Mouse (Mus musculus) frontal cortex, postnatal 36 days (tissue): ENCODE results near the gene Akap2.

ENCODE experiments used
- DNase-seq, 2 experiments: peaks; one replicate each; pipeline ENCODE4 v3.0.0; 2022; ENCODE audit warnings: low spot score in 2 of 2

Akap2 gene

DNA sequence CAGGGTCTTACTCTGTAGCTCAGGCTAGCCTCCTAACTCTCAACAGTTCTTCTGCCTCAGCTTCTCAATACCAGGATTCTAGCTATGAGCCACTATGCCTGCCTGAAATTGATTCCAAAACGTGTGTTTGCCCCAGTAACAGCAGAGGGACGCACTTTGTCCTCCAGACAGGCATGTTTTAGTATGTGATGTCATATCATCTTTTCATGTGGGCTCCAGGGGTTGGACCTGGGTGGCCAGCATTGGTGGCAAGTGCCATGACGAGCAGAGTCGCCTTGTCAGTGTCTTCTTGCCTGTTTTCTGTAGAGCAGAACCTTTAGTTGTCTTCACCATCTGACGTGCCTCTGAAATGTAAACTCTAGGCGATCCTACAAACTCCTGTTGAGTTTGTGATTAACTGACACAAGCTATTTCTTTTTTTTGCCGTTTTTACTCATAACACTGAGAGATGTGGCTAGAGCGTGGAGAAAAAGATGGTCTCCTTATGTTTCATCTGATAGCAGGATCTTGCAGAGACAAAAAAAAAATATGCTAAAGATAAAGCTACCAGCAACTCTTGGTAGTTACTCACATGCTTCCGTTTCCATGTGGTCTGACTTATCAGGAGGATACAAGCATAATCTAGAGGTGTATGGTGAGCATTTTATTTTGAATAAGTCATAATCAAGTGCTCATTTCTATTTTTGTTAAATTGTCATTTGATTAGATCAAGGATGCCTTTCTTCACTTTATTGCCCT lies 80.3 kb downstream of the Akap2 start:
- no peak for DNase-seq

- DNase-seq = no peak
These were observed 81.0 kb downstream of the Akap2 start for GRCm38 (mm10) chr4:57798286-57799018.

GRCm38 (mm10) chr4:57799297-57799696 lies 81.8 kb downstream of the Akap2 start:
- DNase-seq = no peak

- DNase-seq = no peak
These were observed 83.8 kb downstream of the Akap2 start for GRCm38 (mm10) chr4:57801239-57801638.

DNA sequence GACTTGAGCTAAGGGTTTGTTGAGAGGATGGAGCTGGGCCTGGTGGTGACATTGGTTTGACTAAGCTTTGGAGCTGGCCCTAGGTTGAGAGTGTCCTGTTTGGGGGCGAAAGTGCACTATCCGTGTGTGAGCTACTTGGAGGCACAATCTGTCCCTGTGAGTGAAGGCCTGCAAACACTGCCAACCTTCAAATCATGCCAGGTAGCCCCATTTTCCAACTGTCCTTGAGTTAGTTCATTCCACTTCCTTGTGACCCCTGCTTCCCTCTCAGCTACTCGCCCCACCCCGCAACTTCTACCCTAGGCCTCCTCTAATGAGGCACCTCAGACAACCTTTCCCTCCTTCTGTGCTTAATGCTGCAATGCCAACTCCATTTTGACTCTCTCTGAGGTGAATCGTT lies 84.5 kb downstream of the Akap2 start:
- DNase-seq = no peak

DNA sequence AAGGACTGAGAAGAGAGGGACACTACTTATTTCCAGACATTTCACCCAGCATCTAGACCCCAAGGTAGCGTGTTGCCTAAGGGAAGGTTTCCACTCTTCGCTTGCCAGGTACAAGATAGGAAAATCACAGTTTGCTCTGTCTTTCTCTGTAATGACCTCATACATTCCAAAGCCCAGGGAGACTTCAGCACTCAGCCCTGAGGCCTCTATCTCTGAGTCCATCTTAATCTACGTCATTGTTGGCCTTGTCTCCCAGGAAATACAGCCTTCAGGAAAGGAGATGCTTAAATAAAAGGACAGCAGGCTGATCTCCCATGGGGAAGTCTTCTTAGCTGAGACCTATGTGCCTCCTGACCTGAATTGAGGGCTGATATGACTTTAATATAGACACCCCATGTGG lies 85.0 kb downstream of the Akap2 start:
- no peak for DNase-seq

GRCm38 (mm10) chr4:57804902-57805301 lies 87.4 kb downstream of the Akap2 start:
- DNase-seq = no peak

DNA sequence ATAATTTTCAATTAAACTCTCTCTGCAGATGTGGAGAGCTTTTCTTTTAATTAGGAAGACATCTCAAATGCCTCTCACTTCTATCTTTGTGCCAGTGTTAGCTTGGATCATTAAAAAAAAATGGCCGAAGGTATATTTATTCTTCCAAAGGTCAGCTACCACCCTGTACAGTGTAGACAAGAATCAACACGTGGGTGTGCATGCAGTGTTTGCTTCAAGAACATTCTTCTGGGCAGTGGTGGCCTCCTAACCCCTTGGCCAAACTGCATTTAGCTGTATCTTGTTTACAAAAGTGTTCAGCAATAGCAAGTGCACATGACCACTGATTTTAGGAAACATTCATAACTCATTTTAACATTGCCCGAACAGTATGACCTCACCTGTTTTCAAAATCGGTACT lies 92.0 kb downstream of the Akap2 start:
- no peak for DNase-seq

GRCm38 (mm10) chr4:57812075-57812474 lies 94.6 kb downstream of the Akap2 start:
- no peak for DNase-seq

DNA sequence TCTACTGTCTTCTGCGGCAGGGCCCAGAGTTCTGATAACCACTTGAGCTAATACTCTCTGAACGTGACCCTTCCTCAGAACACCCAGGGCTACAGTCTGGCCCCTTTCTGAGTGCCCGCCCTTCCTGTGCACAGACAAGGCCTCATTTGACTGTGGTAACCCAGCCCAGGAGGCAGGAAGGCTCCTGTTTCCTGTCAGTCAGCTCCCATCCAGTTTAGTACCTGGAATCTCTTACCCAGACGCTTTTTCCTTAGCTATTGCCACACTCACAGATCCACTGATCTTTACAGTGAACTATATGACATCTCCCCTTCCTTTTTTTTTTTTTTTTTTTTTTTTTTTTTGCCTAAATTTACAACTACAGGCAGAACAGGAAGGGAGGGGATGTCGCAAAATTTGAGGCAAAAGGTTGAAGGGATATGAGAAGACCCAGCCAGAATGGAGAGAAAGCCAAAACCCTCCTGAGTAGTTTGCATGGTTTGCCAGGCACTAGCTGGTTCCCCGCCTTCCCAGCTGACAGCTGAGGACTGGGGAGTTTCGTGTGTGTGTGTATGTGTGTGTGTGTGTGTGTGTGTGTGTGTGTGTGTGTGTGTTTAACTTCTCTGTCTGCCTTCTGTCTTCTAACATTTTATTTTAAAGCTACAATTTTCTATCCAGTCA lies 95.6 kb downstream of the Akap2 start:
- DNase-seq = no peak

DNA sequence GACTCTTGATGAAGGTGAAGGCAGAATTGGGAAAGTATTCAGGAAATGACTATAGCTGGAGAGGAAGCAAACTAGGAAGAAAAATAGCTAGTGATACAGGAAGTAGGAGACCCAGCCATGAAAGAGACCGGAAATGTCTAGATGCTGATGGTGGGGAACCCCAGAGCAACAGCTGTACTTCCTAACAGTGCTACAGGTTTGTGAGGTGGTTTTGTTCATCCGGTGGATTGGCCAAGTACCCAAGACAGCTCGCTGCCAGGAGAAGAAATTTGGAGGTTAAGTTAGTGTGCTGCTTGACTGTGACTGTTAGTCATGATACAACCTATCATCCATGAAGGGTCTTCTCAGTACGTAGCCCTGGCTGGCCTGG lies 96.1 kb downstream of the Akap2 start:
- DNase-seq = no peak

DNA sequence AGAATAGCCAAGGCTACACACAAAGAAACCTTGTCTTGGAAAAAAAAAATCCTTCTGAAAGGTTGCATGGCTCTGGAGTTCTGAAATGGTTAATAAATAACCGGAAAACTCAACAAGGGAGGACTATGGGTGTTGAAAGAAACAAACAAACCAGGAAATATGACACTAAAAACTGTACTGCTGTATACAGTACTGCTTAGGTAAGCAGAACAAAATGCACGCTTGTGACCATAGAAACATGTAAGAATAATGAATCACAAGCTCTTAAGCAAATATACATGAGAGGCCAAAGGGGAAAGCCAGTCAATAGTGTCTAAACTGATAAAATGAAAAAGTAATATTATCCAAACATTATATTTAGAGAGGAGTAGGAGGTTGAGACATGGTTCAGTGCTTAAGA lies 97.9 kb downstream of the Akap2 start:
- DNase-seq = no peak

DNA sequence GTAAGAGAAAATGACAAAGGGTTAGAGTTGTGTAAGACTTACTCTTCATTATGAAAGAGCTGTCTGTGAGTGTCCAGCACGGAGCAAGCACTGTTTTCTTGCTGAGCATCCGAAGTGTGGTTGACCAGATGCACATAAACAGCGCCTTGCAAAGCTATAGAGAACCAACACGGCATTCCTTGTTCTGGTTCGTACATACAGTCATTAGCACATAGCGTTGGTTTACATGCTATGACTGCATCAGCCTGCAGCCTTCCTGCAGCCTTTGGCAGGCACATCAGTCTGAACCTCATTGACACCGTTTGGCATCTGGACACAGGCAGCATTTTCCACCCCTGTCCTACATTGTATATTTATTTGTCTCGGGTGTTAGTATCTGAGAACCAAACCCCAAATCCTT lies 98.7 kb downstream of the Akap2 start:
- no peak for DNase-seq

- DNase-seq = no peak
These were observed 103.5 kb downstream of the Akap2 start for GRCm38 (mm10) chr4:57820839-57821374.

DNA sequence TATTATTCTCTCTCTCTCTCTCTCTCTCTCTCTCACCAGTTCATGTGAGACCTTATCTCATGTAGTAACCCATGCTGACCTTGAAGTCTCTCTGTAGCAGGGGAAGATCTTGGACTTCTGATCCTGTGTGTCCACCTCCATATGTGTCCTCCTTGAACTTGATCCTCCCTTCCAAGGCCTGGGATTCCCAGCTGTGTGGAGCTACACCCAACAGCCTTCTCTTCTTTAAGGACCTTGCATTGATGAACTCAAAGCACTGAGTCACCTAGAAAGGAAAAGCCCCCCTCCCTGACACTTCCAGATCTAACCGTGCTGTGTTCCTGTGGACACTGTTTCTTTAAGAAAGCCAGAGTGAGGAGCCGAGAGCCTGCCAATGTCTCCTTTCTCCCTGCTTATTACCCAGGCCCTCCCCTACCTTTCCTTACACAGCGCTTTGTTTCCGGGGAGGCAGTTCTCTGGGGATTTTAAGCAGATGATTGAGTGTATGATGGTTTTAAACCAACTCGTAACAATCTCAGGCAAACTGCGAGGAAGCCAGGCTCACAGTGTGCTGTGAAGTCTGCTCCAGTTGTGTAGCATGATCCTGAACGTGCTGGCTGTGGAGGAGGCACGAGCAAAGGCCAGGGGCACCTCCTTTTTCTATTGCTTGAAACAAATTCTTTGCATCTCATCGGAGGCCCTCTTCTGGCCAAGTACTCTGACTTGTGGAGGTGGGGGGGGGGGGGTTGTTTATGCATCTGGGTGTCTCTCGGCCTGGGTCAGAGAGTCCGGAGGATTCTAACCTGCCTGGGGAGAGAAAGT lies 104.3 kb downstream of the Akap2 start:
- DNase-seq = peak; percentile 20 to 25

DNA sequence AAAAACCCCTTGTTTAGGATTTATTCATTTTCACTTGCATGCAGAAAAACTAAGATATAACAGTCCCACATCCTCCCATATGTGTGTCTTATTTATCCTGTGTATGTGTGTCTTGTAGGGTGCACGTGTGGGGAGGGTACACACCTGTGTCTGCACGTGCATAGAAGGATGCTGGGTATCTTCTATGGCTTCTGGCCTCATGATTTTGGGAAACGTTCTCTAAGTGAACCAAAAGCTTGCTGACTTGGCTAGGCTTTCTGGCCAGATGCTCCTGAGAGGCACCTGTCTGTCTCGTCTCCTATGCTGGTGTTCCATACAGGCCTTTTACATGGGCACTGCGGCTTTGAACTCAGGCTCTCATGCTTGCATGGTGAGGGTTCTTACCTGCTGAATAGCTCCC lies 105.2 kb downstream of the Akap2 start:
- DNase-seq = no peak

DNA sequence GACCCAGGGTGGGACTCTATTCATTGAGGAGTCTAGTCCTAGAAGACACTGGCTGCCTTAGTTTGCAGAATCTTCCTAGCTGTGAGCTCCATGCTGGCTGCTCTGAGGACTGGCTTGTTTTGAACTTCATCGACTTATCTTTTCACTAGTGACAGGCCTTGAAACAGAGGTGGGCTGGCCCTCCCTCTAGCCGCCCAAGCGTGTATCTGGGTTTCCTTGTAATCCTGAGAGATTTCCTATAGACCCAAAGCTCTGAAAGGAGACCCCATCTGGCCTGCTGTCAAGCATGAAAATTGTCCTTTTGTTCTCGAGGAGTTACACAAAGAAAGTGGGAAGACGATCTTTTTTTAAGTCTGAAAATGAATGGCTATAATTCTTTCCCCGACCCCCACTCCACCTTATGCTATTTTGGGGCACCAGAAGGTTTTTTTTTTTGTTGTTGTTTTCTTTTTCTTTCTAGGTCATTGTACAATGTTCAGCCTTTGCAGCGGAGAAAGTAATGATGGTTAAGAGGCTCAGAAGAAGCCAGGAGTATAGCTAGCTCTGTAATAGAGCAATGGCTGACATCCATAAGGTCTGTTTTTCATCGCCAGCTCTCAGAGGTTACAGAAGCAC lies 107.3 kb downstream of the Akap2 start:
- no peak for DNase-seq

DNA sequence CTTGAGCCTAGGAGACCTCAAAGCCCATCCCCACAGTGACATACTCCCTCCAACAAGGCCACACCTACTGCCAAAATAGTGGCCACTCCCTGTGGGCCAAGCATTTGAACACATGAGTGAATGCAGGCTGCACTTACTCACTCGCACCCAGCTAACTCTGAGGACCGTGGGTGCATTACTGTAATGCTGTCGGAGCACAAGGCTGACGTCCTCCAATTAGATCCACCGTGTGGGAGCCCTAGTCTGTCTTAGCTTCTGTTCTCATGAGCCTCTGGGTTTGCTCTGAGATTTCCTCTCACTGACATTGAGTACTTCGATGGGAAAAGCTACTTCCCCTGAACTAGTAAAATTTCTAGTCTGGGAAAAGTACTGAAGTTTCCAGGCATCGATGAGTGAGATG lies 108.8 kb downstream of the Akap2 start:
- DNase-seq = no peak

DNA sequence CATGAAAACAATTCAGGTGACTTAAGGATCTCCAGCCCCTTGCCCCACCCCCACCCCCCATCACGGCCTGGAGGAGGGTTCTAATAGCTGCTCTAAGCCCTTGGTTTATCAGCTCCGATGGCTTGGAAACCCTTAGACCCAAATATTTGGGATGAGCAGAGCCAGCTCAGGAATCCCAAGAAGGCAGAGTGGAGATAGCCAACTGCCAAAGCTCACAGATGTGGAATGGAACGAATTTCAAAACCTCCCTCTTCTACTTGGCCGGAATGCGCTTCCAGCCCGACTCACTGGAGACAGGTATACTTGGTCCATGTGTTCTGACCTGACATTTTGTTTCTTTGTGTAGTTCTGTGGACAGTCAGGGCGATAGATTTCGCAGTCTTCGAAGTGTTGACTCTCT lies 111.7 kb downstream of the Akap2 start:
- no peak for DNase-seq

DNA sequence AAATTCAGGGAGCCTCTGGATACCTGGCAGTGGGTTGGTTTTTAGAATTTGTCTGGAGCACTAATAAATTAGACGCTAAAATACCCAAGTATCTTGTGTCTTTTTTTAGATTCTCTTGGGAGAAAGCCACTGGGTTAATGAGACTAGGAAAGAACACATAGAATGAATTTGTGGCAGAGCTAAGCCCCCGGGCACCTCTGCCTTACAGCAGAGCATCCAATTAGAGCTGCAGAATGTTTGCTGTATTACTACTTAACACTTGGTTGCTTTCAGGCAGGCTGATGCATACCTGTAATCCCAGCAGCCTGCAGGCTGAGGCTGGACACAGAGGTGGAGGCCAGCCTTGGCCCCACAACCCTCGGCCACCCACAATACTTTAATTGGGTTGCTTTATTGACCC lies 112.3 kb downstream of the Akap2 start:
- DNase-seq = no peak

DNA sequence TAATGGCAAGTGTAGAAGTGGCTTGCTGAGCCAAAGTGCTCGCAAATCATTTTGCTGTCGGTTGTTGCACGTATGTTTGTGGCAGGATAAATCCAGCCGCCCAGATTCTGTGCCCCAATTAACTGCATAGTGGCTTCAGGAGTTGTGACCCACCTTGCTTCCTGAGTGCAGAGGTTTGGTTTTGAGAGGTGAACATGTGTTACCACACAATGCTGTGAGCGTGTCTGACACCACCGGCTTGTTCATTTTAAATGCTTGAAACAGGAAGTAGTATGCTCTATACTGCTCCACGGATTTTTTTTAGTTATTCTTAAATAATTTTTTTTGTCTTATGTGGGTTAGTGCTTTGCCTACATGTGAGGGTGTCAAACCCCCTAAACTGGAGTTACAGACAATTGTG lies 114.9 kb downstream of the Akap2 start:
- DNase-seq = no peak

DNA sequence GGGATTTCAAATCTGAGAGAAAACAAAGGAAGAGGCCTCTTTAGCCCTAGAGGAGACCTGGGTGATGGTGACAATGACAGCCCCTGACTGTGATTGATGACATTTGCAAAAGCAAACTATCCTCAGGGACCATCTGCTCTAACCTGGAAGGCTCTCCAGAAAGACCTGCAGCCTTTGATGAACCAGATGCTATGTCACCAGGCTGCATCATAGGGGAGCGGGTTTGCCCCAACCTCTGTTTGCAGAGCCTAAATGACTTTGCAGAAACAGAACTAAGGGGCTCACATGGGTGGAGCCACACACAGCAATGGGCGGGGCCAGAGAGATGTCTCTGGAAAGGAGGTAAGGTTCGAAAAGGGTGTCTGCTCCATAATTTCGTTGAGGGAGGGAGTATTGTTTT lies 115.6 kb downstream of the Akap2 start:
- DNase-seq = no peak
